Mouse (Mus musculus): ENCODE measurements at regions not wholly inside any gene's neighbourhood (a gene's known extent, or its start where the extent isn't known, plus 50 kb on each side); places are given as distances from the start of the nearest gene placed in this dataset.
"Not testable (repeated sequence)": the region's sequence is repeated elsewhere in the genome, so short reads cannot be mapped to it uniquely, and the experiment has no call there.

GRCm38 (mm10) chr13:3216070-3216469 lies 321.8 kb upstream of the Gdi2 start:
- not testable (repeated sequence) for H3K27me3 ChIP-seq (replicated peaks; ENCODE audit: control insufficient read depth, insufficient read depth, low read length); H3K4me2 ChIP-seq (ENCODE audit: low read depth, low read length); H3K9me3 ChIP-seq (ENCODE audit: control insufficient read depth, low read length); H3K36me3 ChIP-seq (ENCODE audit: control insufficient read depth, insufficient read depth, low read length); H3K9ac ChIP-seq (ENCODE audit: low read depth, low read length); H3K4me3 ChIP-seq (ENCODE audit: low read depth, low read length); ATAC-seq (ENCODE audit: low read depth); H3K4me1 ChIP-seq (ENCODE audit: control insufficient read depth, insufficient read depth, low read length); H3K27ac ChIP-seq (replicated peaks; ENCODE audit: low read depth, low read length)
- peak; percentile 1 for DNase-seq (ENCODE audit: low spot score)
- WGBS = 37% methylated on average over 3 of the region's 3 CpGs

GRCm38 (mm10) chr13:3221005-3221621 lies 316.8 kb upstream of the Gdi2 start:
- H3K4me1 ChIP-seq (ENCODE audit: control insufficient read depth, insufficient read depth, low read length); H3K4me3 ChIP-seq (ENCODE audit: low read depth, low read length); H3K9ac ChIP-seq (ENCODE audit: low read depth, low read length); H3K4me2 ChIP-seq (ENCODE audit: low read depth, low read length); ATAC-seq (ENCODE audit: low read depth); H3K27ac ChIP-seq (replicated peaks; ENCODE audit: low read depth, low read length); H3K27me3 ChIP-seq (replicated peaks; ENCODE audit: control insufficient read depth, insufficient read depth, low read length); DNase-seq (ENCODE audit: low spot score); H3K9me3 ChIP-seq (ENCODE audit: control insufficient read depth, low read length); H3K36me3 ChIP-seq (ENCODE audit: control insufficient read depth, insufficient read depth, low read length): not testable (repeated sequence)
- WGBS = 71% methylated on average over 10 of the region's 10 CpGs

GRCm38 (mm10) chr13:3221622-3222021 lies 316.2 kb upstream of the Gdi2 start:
- 74% methylated on average over 16 of the region's 16 CpGs for WGBS
- ATAC-seq (ENCODE audit: low read depth) (no peak), DNase-seq (ENCODE audit: low spot score) (peak; percentile 0)
- Histone ChIP-seq H3K4me1 (ENCODE audit: control insufficient read depth, insufficient read depth, low read length) (no peaks in the 10 kb centered on the region), H3K9me3 (ENCODE audit: control insufficient read depth, low read length) (no peaks in the 10 kb centered on the region), H3K27me3 (replicated peaks; ENCODE audit: control insufficient read depth, insufficient read depth, low read length) (no peaks in the 10 kb centered on the region), H3K36me3 (ENCODE audit: control insufficient read depth, insufficient read depth, low read length) (no peaks in the 10 kb centered on the region), H3K4me2 (ENCODE audit: low read depth, low read length) (no peak overlapping the region), H3K4me3 (ENCODE audit: low read depth, low read length) (no peak overlapping the region), H3K9ac (ENCODE audit: low read depth, low read length) (no peak overlapping the region), H3K27ac (replicated peaks; ENCODE audit: low read depth, low read length) (no peak overlapping the region)

DNA sequence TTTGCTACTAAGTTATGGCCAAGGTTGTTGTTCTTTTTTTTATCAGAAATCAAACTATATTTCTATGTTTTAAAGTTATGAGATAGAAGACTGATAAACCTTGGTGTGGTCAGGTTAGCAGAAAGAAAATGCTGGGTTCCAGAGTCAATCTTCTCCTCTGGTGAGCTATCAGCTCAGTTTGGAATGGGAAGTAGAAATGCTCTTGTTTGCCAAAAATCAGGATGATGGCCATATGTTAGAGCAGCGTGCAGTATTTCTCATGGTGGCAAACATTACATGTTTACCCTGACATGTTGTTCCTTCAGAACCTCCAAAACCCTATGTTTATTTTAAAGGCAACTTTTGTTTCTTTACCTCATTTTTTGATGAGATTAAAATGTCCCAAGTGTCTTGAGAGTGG lies 279.5 kb upstream of the Gdi2 start:
- H3K27ac ChIP-seq (replicated peaks; ENCODE audit: low read depth, low read length) = no peak overlapping the region
- DNase-seq (ENCODE audit: low spot score) (no peak), ATAC-seq (ENCODE audit: low read depth) (no peak)
- H3K36me3 ChIP-seq (ENCODE audit: control insufficient read depth, insufficient read depth, low read length) = no peaks in the 10 kb centered on the region
- no peak overlapping the region for H3K9ac ChIP-seq (ENCODE audit: low read depth, low read length)
- 68% methylated on average over 1 of the region's 1 CpGs for WGBS
- no peak overlapping the region for H3K4me2 ChIP-seq (ENCODE audit: low read depth, low read length)
- H3K4me1 ChIP-seq (ENCODE audit: control insufficient read depth, insufficient read depth, low read length) = no peaks in the 10 kb centered on the region
- H3K9me3 ChIP-seq (ENCODE audit: control insufficient read depth, low read length) = no peaks in the 10 kb centered on the region
- no peaks in the 10 kb centered on the region for H3K27me3 ChIP-seq (replicated peaks; ENCODE audit: control insufficient read depth, insufficient read depth, low read length)
- no peak overlapping the region for H3K4me3 ChIP-seq (ENCODE audit: low read depth, low read length)

DNA sequence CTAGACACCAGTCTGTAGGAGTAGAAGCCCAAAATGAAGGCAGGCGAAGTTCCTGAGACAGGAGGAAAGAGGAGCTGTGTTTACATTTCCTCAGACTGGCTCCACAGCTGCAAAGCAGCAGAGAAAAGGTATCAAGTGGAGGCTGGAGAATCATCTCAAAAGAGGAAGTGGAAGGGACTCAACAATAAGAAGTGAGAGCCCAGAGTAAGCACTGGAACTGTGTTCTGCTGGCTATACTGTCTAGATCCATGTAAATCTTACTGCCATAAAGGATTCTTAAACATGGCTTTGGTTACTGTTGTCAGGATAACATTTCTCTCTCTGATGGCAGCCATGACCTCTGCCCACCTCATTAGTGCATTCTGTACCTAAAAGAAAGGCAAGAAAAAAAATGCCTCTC lies 261.7 kb upstream of the Gdi2 start:
- not testable (repeated sequence) for H3K4me1 ChIP-seq (ENCODE audit: control insufficient read depth, insufficient read depth, low read length); H3K27ac ChIP-seq (replicated peaks; ENCODE audit: low read depth, low read length); ATAC-seq (ENCODE audit: low read depth); H3K4me2 ChIP-seq (ENCODE audit: low read depth, low read length); H3K9ac ChIP-seq (ENCODE audit: low read depth, low read length); H3K36me3 ChIP-seq (ENCODE audit: control insufficient read depth, insufficient read depth, low read length); DNase-seq (ENCODE audit: low spot score); H3K9me3 ChIP-seq (ENCODE audit: control insufficient read depth, low read length); H3K27me3 ChIP-seq (replicated peaks; ENCODE audit: control insufficient read depth, insufficient read depth, low read length); H3K4me3 ChIP-seq (ENCODE audit: low read depth, low read length)
- WGBS = 42% methylated on average over 1 of the region's 1 CpGs
